Mouse (Mus musculus): ENCODE results near the gene Nxf2. TPM values are rescaled to one million over a fixed set of nuclear protein-coding genes. Genes with fewer than 3 reads are reported as not detected.
"Not testable (repeated sequence)": the region's sequence is repeated elsewhere in the genome, so short reads cannot be mapped to it uniquely, and the experiment has no call there.

The Nxf2 gene
- polyA plus RNA-seq, 1 experiment from 2014 or later = 1.1 TPM

DNA sequence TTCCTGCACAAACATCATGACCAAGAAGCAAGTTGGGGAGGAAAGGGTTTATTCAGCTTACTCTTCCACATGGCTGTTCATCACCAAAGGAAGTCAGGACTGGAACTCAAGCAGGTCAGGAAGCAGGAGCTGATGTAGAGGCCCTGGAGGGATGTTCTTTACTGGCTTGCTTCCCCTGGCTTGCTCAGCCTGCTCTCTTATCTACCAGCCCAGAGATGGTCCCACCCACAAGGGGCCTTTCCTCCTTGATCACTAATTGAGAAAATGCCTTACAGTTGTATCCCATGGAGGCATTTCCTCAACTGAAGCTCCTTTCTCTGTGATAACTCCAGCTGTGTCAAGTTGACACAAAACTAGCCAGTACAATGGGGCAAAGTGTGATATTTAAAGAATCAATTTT lies 49.2 kb downstream of the Nxf2 start:
- not testable (repeated sequence) for H3K4me2 ChIP-seq (replicated peaks); ATAC-seq (ENCODE audit: low FRiP score); H3K4me1 ChIP-seq; H3K27ac ChIP-seq; H3K36me3 ChIP-seq; H3K9me3 ChIP-seq (replicated peaks); H3K4me3 ChIP-seq; H3K9ac ChIP-seq; H3K27me3 ChIP-seq

DNA sequence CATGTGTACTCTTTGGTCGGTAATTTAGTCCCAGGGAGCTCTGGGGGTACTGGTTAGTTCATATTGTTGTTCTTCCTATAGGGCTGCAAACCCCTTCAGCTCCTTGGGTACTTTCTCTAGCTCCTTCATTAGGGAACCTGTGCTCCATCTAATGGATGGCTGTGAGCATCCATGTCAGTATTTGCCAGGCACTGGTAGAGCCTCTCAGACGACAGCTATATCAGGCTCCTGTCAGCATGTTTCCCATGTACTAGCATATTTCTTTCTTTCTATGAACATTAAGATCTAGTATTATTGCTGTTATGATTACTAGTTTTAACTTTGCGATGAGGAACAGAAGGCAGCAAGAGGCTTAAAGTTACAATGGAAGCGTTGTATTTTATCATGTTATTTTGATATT lies 49.7 kb downstream of the Nxf2 start:
- Histone ChIP-seq H3K27ac (no peak overlapping the region), H3K9ac (no peak overlapping the region), H3K4me3 (no peak overlapping the region), H3K4me2 (replicated peaks) (no peak overlapping the region), H3K36me3 (no peaks in the 10 kb centered on the region), H3K27me3 (0 out of 2 replicates have a peak, but pooled peaks cover 3% of the 10 kb centered on the region), H3K9me3 (replicated peaks) (no peaks in the 10 kb centered on the region), H3K4me1 (no peaks in the 10 kb centered on the region)
- ATAC-seq (ENCODE audit: low FRiP score) = no peak
- 69% methylated on average over 4 of the region's 4 CpGs for WGBS

DNA sequence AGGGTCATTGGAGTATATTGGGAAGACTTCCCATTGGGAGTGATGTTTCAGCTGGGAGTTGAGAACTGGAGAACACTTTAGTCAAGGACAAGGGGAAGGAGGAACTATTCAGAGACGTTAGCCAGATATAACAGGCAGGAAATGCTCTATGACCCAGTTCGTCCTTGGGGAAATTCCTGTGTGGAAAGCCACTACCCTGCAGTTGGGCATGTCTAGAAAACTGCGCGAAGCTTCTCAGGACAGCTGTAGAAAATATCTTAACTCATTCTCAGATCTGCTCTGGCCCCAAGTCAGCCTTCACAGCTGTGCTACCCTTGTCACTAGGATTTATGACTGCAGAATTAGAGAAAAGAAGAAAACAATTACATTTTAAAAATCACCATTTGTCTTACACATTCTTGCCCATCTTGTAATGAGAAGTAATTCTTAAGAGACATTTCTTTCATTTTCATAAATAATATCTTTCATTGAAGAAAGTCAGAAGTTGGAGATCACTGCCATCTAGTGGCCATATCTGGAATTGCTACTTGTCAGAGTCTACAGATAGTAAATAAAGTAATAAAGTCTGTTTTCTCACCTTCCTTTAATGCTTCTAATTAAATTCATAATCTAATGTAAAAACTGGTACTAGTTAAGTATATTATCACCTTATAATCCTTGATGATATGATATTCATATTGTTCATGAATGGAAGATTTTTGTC lies 51.2 kb downstream of the Nxf2 start:
- no peak overlapping the region for H3K9ac ChIP-seq
- no peak overlapping the region for H3K4me2 ChIP-seq (replicated peaks)
- H3K36me3 ChIP-seq = no peaks in the 10 kb centered on the region
- no peaks in the 10 kb centered on the region for H3K4me1 ChIP-seq
- 38% methylated on average over 4 of the region's 4 CpGs for WGBS
- no peak for ATAC-seq (ENCODE audit: low FRiP score)
- H3K27me3 ChIP-seq = 0 out of 2 replicates have a peak, but pooled peaks cover 3% of the 10 kb centered on the region
- H3K27ac ChIP-seq = no peak overlapping the region
- no peaks in the 10 kb centered on the region for H3K9me3 ChIP-seq (replicated peaks)
- no peak overlapping the region for H3K4me3 ChIP-seq

DNA sequence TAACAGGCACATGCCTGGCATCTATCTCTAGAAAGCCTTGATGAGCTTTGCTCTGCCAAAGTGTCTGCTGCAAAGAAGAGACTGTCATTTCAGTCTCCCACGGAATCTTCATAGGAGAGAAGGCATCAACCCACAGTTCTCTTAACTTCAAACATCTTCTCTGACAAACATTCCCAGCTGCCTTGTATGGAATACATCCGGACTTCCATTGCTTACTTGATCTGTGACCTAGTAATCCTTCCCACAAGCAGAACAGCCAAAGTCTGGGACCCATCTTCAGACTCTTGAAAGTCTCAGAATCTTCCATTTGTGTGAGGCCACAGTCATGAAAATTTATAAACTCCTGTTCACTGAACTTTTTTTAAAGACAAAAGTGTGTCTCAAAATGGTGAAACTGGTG lies 51.7 kb downstream of the Nxf2 start:
- Histone ChIP-seq H3K27ac (no peak overlapping the region), H3K4me2 (replicated peaks) (no peak overlapping the region), H3K4me1 (no peaks in the 10 kb centered on the region), H3K9me3 (replicated peaks) (no peaks in the 10 kb centered on the region), H3K27me3 (0 out of 2 replicates have a peak, but pooled peaks cover 3% of the 10 kb centered on the region), H3K36me3 (no peaks in the 10 kb centered on the region), H3K4me3 (no peak overlapping the region), H3K9ac (no peak overlapping the region)
- ATAC-seq (ENCODE audit: low FRiP score) = no peak
- 62% methylated on average over 2 of the region's 2 CpGs for WGBS

DNA sequence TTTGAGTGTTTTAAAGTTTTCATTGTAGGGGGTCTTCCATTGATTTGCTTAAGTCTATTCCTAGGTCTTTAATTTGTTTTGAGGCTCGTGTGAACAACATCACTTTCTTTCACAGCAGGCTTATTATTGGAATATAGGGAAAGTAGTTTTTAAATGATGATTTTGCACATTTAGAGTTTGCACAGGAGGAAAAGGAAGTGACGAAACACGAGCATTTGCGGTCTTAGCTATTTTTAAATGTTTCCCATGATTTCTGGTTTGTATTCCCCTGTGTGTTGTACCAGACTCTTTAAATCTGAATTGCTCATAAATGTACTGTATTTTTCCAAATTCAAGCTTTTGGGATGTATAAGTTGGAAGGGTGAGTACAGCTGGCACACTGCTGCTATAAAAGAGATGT lies 54.2 kb downstream of the Nxf2 start:
- no peak overlapping the region for H3K4me2 ChIP-seq (replicated peaks)
- H3K27me3 ChIP-seq = 0 out of 2 replicates have a peak, but pooled peaks cover 3% of the 10 kb centered on the region
- no peaks in the 10 kb centered on the region for H3K4me1 ChIP-seq
- H3K27ac ChIP-seq = no peak overlapping the region
- WGBS = 73% methylated on average over 4 of the region's 4 CpGs
- no peaks in the 10 kb centered on the region for H3K9me3 ChIP-seq (replicated peaks)
- H3K9ac ChIP-seq = no peak overlapping the region
- no peaks in the 10 kb centered on the region for H3K36me3 ChIP-seq
- H3K4me3 ChIP-seq = no peak overlapping the region
- ATAC-seq (ENCODE audit: low FRiP score) = no peak

Other genes starting within 250 kb of the Nxf2 start
- 76.9 and 83.4 TPM in 2 replicates for gene Armcx1, start 246.8 kb downstream of the Nxf2 start, polyA plus RNA-seq (2016; fragmentation: Nextera tagmentation; extraction: Ambion mirVana)
- 29.8 and 31.9 TPM in 2 replicates for gene Armcx6, start 213.3 kb downstream of the Nxf2 start, polyA plus RNA-seq (2016; fragmentation: Nextera tagmentation; extraction: Ambion mirVana)
- 62.5 and 71.3 TPM in 2 replicates for gene Armcx3, start 208.2 kb downstream of the Nxf2 start, polyA plus RNA-seq (2016; fragmentation: Nextera tagmentation; extraction: Ambion mirVana)
- gene Armcx2, start 155.5 kb downstream of the Nxf2 start, polyA plus RNA-seq (2016; fragmentation: Nextera tagmentation; extraction: Ambion mirVana) = 95.8 and 96.2 TPM in 2 replicates
- gene Zmat1, start 44.5 kb upstream of the Nxf2 start, polyA plus RNA-seq (2016; fragmentation: Nextera tagmentation; extraction: Ambion mirVana) = 7.0 and 8.8 TPM in 2 replicates
- gene Gm15023, start 212.9 kb upstream of the Nxf2 start, polyA plus RNA-seq (2016; fragmentation: Nextera tagmentation; extraction: Ambion mirVana) = not detected in 2 replicates
- gene Tceal6, start 245.9 kb upstream of the Nxf2 start, polyA plus RNA-seq (2016; fragmentation: Nextera tagmentation; extraction: Ambion mirVana) = 9.5 and 13.4 TPM in 2 replicates